Mouse (Mus musculus) ovary, postnatal 10 days (tissue): Measurements from ENCODE around the gene Midn.

Source experiments
- DNase-seq: peaks from one replicate; pipeline ENCODE4 v3.0.0; 2022; ENCODE audit warnings: low spot score

The Midn gene

DNA sequence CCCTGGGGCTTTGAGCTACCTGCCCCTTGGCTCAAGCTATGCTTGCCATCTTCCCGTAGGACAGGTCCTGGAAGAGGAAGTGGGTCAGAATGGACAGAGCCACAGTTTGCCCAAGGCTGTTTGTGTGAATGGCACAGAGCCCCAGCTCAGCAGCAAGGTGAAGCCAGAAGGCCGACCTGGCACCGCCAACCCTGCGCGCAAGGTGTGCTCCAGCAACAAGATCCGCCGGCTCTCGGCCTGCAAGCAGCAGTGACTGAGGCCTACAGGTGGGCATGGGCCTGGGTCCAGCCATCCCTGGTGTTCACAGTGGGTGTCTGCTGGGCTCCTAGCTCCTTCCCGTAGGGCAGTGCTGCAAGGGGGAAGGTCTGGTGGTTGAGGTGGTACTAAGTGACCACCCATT lies 18.2 kb upstream of the Midn start:
- no peak for DNase-seq

DNA sequence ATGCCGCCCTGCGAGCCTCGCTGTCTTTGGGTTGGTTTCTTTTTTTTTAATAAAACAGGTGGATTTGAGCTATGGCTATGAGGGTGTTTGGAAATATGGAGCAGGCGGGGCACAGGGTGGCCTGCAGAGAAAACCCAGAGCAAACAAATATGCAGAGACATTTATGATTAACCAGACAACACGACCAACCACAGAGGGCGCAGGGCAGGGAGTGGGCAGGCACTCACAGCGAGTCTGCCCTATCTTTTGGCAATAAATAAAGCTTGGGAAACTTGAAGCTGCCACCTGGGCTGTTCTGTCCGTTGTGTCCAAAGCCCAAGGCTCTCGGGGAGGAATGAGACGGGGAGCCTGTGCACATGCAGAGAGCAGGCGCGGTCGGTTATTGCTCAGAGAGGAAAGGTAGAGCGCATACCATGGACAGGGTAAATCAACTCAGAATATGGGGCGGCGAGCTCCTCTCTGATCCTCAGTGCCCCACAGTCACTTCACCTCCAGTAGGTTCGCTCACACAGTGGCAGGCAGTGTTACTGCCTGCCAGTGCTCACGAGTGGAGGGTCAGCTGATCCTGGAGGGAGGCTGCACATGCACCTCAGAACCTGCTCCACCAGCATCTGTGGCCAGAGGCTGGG lies 17.6 kb upstream of the Midn start:
- no peak for DNase-seq

DNA sequence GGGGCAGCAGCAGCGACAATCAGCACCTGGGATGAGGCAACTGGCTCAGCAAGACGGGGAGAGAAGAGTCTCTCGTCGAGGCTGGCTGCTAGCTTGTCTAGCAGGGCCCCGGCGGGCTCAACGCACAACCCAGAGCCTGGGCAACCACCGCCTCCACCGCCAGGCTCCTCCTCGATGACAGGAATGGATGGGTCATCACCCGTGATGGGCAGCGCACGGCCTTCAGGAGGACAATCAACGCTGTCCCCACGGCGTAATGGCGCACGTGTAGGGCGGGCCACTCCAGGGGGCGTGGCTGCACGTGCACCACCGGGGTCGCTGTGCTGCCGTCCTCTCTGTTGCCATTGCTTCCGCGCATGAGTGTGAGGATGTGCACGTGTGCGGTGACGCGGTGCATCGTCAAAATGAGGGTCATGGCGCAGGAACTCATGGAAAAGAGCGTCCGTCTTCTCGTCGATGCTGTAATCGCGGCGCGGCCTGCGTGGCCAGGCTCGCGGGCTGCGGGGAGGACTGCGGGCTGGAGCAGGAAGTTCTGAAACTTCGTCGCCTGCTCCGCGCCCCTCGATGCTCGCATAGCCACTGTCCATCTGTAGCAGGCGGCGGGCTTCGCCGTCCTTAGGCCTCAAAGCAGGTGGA lies 16.6 kb upstream of the Midn start:
- DNase-seq: no peak

DNA sequence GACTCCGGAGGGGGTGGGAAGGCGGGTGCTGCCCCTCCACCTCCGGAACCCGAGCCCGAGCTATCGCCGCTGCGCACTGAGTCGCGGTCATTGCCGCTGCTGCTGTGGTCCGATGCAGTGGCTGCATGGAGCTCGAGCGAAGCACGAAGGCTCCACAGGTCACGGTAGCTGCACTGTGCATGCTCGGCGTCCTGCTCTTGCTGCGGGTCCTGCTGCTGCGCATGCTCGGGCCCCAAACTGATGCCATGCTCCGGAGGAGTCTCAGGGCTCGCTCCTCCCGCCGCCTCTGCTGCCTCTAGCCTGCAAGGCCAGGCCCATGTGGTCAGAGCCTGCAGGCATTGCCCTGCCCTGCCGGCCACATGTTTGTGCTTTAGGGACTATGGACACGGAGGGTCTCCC lies 16.1 kb upstream of the Midn start:
- DNase-seq: no peak

DNA sequence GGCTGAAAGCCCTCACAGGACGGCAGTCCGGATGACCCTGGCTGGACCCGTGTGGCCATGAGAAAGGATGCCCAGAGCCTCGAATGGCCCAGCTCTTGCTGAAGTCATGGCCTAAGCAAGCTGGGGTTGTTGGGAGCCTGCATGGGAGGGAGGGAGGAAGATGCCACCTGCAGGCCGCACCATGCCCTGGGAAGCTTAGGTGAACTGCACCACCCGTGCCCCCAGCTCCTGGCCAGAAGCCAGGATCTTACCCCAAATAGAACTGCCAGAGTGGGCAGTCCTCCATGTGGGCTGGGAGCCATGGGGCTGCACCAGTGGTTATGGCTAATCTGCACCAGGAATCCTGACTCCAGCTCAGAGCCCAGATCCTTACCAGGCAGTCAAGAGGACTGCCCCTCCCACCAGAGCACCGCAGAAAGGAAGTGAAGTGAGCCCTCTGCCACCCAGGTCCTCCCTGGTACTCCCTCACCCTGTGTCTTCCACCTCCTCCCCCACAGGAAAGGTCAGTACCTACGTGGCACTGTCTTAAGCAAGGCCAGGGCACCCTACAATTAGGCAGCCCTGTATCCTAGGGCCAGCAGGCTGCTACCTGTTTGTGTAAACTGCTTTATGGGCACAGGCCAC lies 14.7 kb upstream of the Midn start:
- no peak for DNase-seq

DNA sequence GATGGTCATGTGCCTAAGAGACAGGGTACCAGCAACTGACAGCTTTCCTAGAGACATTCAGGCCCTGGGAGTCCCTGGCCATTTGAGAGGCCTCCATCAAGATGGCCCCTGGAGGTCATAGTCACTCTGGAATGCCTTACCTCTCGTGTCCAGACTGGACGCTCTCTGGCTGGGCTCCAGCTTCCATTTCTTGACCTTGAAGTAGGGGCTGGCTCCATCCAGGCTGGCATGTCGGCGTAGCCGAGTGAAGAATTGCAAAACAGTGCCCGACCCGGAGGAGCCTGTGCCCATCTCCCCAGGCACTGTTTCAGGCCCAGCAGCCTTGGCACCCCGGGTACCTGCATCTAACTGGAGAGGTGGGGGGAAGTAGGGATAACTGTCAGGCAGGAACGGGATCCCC lies 13.7 kb upstream of the Midn start:
- DNase-seq: no peak

DNA sequence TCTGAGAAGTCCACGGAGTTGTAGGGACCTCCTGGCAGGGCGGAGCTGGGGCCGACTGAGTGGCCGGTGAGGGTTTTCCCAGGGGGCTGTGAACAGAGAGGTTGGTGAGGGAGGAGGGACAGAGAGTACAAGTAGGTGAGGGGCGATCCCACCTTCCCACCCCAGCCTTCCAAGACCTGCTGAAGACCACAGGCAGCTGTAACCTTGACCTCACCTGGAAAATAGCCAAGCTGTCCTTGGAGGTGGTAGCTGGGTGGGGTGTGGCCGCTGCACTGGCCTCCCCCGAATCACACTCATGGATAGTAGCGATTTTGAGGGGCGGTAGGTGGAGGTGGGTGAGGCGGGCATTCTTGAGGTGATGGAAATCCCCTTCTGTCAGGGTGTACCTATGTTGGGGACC lies 12.9 kb upstream of the Midn start:
- DNase-seq: no peak

DNA sequence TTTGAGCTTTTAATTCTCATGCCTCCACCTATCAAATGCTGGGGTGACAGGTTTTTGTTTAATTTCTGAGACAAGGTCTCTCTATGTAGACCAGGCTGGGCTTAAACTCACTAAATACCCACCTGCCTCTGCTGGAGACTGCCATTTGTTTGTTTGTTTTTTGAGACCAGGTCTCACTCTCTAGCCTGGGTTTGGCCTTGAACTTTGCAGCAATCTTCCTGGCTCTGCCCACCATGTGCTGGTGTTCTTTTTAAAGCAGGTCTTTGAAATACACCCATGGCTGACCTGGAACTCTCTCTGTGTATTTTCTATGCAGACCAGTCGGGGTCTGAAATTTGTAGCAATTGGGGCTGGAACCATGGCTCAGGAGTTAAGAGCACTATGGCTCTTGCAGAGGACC lies 12.4 kb upstream of the Midn start:
- no peak for DNase-seq

DNA sequence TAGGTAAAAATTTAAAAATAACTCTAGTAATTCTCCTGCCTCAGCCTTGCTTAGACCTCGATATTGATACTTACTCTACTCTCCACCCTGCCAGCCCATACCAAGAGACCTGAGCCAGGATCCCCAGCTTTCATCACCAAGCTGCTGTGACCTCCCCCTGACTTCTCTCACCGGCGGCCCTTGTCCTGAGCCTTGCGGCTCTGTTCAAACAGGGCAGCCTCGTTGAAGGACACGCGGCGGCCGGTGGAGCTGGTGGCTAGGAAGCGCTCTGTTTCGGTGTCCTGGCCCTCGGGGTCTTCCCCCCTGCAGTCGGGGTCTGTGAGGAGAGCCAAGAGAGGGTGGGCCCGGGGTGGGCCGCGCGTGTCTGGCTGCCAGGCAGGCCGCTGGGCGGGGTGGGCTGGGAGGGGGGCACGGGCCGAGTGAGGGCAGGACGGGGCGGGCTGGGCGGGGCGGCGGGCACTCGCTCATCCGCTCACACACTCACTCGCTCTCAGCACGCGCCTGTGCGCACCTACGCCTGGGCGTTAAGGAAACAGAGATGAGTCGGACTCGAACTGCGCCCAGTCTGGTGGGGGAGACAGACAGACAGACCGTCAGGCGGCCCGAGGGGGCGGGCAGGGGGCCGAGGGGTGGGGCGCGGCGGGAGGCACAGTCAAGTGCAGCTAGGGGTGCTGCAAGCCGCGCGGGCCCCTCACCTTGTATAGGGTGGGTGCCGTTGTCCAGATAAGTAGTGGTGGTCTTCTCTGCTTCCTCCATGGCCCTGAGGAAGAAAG lies 11.7 kb upstream of the Midn start:
- DNase-seq: no peak

DNA sequence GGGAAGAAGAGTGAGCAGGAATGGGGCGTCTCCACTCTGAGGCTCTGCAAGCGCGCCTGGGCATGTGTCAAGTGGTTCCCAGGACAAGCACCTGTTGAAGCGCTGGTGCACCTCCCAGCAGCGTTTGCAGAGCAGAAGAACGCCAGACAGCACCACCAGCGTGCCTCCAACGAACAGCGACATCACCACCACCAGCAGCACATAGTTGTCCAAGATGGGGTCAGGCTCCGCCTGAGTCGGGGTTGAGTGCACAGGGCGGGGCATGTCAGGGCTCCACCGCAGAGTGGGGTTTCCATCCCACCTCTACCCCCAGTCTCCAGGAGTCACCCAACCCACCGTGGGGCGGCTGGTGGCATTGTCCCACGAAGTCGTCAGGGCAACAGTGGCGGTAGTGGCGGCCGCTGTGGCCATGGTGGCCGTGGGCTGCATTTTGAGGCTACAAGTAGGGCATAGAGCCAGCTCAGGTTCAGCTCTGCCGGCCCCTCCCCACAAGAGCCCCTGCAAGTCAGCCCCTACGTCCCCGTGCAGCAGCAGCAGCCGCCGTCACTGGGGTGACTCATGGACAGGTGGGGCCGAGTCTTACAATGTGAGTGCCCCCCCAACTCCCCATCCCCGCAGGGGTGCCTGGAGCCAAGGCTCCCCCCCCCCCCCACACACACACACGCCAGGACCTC lies 11.0 kb upstream of the Midn start:
- DNase-seq: no peak

DNA sequence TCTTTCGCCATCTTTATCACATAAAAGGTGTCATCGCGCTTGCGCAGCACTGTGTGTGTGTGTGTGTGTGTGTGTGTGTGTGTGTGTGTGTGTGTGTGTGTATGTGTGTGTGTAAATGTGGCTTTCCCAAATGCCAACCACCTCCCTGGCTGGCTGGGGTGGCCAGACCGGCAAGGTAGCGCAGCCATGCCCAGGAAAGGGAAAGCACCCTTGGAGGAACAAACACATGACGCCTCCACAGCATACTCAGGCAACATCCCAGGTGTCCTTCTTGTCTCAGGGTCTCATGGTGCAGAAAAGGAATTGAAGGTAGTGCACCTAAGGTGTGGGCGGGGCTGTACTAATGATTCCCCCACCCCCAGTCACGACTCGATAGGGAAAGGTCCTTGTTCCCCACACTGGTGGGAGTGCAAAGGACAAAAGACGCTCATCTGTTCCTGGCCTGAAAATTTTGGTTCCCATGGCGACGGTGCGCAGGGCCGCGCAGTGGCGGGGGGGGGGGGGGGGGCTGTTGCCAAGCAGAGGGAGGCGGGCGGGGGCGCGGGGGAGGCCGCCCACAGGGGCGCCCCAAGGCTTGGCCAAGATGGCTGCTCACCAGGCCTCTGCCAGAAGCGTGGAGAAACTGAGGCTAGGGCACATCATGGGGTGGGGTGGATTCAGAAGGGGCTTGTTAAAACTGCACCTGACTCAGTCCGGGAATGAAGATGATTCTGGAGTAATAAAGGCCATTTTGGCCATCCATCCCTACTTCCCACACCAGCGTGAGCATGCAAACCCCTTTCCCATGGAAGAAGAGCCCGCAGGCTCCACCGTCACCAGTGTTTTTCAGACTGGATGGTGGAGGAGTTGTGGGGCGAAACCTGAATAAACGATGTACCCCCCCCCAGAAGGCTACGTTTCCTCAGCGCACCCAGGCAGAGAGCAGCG lies 10.2 kb upstream of the Midn start:
- DNase-seq: no peak

DNA sequence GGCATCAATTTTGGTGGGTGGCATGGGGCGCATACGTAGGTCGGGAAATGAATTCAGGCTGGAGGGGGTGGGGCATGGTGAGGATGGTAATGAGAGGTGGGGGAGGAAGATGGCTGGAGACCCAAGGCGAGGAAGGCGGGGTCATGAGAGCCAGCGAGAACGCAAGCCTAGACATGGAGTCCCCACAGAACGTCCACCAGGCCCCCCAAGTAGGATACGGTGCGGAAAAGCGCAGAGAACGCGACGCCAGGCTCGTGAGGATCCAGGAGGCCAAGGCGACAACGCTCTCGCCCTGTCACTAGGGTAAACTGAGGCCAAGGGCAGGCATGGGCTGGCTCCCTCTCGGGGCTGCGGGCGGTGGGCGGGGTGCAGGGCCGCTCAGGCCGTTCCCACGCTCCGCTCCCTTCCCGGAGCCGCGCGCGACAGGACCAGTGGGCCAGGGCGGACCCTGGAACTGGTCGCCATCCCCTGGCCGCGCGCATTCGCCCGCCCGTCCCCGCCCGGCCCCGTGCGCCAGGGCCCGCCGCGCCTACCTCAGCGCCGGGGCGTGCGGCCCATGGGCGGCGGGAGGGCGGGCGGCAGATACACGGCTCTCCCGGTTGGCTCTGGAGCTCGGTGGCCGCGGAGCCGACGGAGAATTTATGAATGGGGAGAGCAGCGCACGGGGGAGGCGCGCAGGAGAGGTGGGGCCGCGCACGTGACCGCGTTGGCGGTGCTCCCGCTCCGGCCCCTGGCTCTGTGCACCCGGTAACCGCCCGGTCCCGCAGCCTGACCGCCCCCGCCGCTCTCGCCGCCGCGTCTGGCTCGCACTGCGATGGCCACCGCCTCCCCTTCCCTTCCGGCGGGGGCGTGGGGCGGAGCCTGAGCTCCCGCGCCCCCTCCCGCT lies 9.3 kb upstream of the Midn start, which contains the start of gene Atp5d:
TSS of gene Atp5d (plus strand) at position 80 of the 886 bp plus-strand sequence.
- DNase-seq: no peak

DNA sequence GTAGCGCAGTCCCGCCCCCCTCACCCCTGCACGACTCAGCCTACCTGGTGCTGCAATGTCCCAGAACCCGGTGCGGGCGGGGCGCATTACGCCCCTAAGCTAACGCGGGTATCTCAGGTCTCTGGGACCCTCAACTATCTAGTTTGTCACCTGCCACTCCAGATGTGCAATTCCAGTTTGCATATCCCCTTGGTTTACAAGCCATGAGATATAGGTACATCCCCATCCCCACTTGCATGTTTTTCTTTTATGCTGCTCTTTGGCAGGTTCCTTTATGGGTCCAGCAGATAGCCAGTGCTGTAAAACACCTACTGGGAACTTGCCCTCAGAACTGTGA lies 8.7 kb upstream of the Midn start:
- DNase-seq: no peak

DNA sequence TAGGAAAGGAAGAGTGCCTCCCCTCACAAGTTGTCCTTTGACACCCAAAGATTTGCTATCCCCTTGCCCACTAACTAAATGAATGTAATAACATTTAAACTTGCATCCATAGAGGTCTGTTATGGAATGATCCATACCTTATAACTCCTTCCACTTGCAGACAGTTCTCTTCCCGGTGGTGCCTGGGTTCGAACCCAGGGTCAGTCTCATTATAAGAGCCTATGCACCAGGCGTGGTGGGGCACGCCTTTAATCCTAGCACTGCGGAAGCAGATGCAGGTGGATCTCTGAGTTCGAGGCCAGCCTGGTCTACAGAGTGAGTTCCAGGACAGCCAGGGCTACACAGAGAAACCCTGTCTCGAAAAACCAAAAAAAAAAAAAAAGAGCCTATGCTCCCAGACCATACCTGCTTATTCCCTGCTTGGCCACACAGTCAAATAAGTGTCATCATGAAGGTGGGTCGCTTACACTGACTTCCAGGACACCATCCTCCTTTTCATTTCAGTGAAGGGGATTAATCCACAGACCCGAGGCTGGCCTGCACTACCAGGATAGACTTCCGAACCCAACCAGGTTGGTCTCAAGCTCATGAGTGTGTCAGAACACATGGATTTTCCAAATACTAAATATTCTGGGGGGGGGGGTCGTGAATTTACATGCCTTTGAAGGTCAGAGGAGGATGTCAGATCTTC lies 8.0 kb upstream of the Midn start:
- no peak for DNase-seq

DNA sequence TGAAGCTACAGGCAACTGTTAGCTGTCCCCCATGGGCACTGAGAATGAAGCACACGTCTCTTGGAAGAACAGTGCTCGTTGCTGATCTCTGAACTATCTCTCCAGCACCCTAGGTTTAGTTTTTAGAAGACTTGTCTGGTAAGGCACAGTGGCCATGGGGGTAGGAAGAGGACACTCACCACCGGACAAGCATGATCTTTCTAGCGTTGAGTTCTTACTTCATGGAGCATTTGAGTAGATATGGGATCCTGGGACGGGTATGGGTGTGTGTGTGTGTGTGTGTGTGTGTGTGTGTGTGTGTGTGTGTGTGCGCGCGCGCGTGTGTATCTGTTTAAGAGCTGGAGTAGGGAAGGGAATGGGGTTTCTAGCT lies 7.4 kb upstream of the Midn start, which contains the start of gene Cbarp:
TSS of gene Cbarp (minus strand) at position 170 of the 370 bp plus-strand sequence.
- no peak for DNase-seq

DNA sequence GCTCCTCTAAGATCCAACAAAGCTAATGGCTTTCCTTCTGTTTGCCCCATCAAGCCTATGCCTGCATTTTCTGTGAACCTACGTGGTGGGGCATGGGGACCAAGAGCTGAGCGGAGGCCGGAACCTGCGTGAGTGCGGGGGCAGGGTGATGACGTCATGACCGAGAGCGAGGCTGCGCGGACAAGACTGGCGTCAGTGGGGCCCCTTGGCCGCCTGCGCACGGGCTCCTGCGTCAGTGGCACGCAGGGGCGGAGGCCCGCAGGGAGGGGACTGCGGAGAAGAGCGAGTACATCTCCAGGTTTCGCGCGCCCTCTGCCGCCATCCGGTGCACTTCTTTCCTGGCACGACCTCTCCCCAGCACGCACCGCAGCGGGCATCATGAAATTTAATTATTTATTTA lies 6.8 kb upstream of the Midn start:
- peak; percentile 61 for DNase-seq

DNA sequence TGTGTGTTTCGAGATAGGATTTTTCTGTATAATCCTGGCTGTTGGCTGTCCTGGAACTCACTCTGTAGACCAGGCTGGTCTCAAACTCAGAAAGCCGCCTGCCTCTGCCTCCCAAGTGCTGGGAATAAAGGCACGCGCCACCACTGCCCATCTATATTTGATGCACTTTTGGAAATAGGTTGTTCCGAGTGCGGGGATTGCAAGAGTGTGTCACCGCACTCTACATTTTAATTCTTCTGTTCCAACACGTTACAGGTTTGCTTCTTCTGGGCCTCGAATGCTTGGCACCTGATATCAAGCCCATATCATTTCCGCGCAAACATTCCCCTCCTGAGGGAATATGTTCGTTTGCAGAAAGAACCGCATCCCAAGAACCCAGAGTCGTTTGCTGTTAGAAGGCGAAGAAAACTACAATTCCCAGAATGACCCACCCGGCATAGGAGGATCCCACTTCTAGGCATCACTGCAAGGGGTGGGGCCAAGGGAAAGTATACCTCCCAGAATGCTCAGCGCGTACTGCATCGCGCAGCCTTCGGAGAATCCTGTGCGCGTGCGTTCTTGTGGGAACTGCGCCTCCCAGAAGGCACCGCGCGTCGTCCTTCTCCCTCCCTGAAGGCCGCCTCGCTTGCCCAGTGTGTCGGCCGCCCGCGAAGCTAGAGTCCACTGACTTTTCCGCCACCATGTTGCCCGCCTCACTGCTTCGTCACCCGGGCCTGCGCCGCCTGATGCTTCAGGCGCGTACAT lies 6.1 kb upstream of the Midn start:
- peak; percentile 56 for DNase-seq

DNA sequence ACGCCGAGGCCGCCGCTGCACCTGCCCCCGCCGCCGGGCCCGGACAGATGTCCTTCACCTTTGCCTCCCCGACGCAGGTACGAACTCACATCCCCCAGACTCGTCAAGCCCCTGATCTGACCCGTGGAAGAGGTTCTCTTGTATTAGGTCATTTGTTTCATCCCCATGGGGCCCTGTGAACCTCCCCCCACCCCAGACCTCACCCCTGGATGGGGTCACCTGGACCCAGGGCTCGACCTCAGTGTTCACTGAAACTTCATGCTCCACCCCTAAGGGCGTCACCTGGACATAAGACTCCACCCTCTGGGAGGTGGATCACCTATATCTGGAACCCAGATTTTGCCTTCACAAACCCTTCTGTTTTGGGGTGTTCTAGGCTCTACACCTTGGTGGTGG lies 5.5 kb upstream of the Midn start:
- DNase-seq: no peak

DNA sequence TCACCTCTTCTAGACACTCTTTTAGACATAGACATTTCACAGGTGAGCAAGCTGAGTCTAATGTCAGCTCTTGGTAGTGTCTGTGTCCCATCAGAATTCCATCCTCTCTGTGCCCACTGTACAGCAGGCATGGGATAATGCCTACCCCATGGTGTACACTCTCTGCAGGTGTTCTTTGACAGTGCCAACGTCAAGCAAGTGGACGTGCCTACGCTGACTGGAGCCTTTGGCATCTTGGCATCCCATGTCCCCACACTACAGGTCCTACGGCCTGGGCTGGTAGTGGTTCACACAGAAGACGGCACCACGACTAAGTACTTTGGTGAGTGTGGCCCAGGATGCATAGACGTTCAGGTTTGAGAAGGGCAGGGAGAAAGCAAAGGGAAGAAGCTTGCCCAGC lies 4.4 kb upstream of the Midn start:
- DNase-seq: no peak
